Mouse (Mus musculus): ENCODE data around the gene Cog1.

DNA sequence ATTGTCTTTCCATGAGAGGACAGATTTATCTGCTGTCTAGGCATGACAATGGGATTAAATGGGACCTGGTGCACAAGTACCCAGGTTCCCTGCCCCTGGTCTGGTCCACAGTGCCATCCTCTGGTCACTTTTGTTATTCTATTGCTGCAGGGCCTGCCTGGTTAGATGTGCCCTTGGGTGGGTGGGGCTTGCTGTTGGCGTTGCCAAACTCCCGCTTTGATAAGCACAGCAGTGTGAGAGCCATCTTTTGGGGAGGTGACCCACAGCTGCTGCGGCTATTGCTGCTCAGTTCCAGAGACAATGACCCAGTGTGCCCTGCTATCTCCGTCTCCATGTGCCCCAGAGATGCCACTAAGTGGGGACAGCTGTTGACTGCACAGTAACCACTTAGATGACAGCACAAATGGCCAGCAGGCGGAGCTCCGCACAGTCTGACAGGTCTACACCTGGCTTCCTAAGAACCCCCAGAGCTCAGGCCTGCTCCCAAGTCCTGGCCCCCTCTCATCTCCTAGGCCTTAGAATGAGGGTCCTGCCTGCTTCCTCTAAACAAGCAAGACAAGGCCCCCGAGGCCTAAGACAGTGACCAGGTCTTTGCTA, 66.2 kb downstream of the Cog1 start:
- no peak; the same call in 1 of the 2 replicates for TF ChIP-seq CTCF (IDR thresholded peaks at IDR 0.05; ENCODE audit: low read depth)
- TF ChIP-seq EP300 (IDR thresholded peaks at IDR 0.05; ENCODE audit: low read depth): no peak

All from heart, postnatal 0 days (tissue).